Mouse (Mus musculus): ENCODE results near the gene Stard9.

Gene Stard9

DNA sequence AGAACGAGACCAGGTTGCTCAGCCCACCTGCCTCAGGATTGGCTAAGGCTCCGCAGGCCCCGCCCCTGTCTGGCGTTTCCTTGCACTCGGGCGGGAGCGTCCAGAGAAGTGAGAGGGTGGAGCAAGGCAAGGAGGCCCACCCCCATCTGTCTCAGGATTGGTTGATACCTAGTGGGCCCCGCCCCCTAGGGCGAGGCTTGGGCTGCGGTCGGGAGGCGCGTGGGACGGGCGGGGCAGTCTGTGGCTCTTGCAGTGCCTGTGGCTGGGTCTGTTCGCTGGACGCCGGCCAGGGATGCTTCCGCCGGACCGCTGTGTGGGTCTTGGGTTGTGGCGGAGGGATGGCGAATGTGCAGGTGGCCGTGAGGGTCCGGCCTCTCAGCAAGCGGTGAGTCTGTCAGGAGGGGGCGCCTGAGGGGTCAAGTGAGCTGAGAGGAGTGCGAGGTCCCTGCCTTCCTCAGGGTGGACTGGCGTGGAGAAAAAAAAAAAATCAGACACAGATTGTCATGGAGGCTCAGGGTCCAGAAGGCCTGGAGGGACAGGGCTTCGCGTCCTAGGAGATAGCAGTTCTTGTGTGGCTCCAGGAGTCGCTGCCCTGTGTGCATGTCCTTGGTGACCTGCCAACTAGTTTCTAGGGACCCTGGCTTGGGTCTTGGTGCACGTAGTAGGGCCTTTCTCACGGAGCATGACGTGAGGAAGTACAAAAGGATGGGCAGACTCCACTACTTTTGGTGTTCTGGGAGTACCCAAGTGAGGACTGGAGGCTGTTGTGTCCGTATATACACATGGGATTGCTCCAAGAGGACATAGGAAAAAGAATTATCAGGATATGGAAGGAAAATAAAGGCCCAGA is at the start of gene Stard9:
Stard9 (plus strand) TSS at position 236 of the 850 bp plus-strand sequence.
- peak; percentile 97 for DNase-seq (ENCODE audit: low read depth, low spot score)

DNA sequence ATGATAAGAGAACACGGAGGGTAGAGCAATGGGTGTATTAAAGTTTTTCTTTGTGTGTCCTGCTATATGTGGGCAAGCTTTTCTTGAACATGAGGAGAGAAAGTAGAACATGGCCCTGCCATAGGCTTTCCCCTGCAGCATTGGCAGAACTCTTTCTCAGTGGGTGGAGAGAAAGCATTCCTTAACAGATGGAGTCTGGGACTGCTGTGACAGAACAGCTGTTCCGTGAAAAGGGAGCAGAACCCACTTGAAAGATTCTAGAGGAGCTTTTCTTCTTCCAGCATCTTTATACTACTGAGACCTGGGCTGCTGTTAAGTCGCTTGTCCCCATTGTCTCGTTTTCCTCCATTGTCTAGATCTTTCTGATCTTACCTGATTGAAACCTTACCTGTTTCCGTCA is 39.2 kb upstream of the Stard9 start:
- peak; percentile 91 for DNase-seq (ENCODE audit: low read depth, low spot score)

DNA sequence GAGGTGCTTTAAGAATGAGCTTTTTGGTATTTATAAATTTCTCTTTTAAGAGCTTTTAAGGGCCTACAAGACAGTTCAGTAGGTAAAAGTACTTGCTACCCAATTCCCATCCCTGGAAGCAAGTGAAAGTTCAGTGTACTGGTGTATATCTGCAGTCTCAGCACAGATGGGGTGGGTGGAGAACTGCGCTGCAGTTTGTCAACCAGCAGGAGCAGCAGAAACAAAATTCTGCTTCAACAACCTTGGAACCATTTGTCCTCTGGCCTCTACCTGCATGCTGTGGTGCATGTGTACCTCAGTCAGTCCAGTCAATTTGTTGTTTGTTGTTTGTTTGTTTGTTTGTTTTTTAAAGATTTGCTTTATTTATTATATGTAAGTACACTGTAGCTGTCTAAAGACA is 36.7 kb upstream of the Stard9 start:
- no peak for DNase-seq (ENCODE audit: low read depth, low spot score)

DNA sequence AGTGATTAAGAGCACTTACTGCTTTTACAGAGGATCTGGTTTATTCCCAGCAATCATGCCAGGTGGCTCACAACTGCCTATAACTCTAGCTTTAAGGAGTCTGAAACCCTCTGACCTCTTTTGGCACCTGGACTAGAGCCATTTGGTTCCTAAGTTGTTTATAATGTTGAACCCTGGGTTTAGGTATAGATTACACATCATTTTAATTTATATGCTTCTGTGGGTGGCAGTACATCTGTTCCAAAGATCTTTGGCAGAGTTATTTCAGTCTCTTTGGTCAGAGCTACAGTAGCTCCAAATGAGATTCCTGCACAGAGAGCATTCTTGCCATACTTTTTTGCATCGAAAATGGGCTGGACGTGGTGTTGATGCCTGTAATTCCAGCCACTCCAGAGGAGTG is 31.2 kb upstream of the Stard9 start:
- DNase-seq (ENCODE audit: low read depth, low spot score) = peak; percentile 67

DNA sequence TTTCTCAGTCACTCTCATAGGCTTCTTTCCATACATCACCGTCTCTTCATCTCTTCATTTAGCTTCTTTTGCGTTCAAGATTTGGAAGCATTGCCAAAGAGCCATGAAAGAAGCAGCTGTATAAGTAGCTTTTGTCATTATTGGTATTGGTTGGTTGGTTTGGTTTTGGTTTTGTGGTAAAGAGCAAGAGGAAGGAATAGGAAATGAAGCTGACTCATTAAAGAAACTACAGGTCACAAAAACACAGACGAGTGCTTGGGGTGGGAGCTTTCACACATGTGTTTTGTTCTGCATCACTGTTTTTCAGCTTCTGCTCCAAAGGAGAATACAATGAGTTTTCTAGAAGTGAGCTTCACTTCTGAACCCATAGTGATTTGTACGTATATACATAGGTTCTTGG is 29.4 kb upstream of the Stard9 start:
- no peak for DNase-seq (ENCODE audit: low read depth, low spot score)

- DNase-seq (ENCODE audit: low read depth, low spot score) = peak; percentile 74
These were observed 22.8 kb upstream of the Stard9 start for GRCm38 (mm10) chr2:120606021-120606690.

DNA sequence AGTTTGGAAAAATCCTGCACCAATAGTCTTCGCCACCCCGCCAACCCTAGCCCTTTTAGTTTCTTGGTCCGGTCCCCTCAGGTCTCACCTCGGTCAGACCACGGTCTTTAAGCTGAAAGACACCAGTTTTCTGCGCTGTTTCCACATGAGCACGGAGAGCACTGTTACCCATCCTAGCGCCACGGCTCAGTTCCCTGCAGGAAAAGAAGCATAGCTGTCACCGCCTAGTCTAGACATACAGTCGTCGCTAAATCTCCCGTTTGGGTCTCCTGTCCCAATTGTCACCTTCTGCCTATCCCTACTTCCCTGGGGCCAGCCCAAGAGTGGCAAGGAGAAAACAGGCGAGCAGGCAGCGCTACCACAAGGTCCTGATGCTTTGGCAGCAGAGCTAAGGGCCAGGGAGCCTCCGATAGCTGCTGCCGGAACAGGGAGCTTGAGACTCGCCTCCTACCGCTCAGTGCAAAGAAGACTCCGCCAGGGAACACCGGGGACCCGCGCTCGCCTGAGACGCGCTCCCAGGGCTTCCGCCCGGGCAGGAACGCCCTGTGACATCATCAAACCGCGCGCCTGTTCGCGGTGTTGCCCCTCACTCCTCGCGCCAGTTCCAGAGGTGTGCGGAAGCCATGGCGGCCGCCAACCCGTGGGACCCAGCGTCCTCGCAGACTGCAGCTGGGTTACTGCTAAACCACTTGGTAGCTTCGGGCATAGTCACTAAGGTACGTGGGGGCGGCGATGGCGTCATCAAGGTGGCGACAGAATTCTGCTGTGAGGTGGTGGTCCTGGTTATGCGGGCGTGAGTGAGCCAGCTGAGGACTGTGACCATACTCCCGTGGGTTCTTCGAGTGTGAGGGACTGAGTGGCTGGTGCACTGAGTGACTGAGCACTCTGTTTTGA is 19.8 kb upstream of the Stard9 start, which contains the start of the genes Haus2 and Lrrc57:
Haus2 (plus strand) TSS at position 554 of the 894 bp plus-strand sequence.
Lrrc57 (minus strand) TSS at position 691 of the 894 bp plus-strand sequence.
- peak; percentile 78 for DNase-seq (ENCODE audit: low read depth, low spot score)

GRCm38 (mm10) chr2:120616279-120617163 is 12.4 kb upstream of the Stard9 start:
- no peak for DNase-seq (ENCODE audit: low read depth, low spot score)

GRCm38 (mm10) chr2:120619538-120619937 is 9.4 kb upstream of the Stard9 start:
- no peak for DNase-seq (ENCODE audit: low read depth, low spot score)

DNA sequence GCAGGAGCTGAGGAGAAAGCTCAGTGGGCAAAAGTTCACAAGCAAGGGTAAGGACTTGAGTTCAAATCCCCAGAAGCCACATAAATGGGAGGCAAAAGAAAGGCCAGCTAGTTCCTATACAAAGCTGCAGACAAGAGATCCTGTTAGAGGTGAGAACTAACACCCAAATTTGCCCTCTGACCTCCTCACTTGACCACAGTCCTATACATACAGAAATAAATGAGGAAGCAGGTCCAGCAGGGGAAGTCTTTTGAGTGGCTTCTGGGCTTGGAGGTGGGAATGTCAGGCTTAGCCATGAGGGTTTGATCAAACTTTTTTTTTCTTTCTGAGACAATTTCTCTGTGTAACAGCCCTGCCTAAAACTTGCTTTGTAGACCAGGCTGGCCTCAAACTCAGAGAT is 6.0 kb upstream of the Stard9 start:
- DNase-seq (ENCODE audit: low read depth, low spot score) = no peak

DNA sequence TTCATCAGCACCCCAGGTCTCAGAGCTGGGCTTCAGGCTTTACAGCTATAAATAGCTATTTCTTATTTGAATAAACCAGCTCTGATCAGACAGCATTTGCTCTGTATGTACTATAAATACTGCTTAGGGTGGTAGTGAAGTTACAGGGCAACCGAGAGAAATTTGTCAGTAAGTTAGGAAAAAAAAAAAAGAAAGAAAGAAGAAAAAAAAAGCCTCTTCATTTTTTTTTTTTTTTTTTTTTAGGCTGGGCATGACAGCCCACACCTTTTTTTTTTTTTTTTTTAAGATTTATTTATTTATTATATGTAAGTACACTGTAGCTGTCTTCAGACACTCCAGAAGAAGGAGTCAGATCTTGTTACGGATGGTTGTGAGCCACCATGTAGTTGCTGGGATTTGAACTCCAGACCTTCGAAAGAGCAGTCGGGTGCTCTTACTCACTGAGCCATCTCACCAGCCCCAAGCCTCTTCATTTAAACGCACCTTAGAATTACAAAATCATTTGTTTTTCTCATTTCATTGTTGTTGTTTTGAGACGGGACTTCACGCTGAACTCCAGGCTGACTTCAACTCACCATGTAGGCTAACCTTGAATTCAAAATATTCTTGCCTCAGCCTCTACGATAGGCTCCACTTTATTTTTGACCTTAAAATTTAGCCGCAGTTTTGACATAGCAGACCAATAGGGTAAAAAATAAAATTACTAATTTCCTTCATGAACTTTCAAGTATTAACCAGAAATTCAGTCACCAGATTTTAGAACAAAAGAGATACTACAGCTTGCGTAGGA is 650 bp upstream of the Stard9 start:
- DNase-seq (ENCODE audit: low read depth, low spot score) = no peak

DNA sequence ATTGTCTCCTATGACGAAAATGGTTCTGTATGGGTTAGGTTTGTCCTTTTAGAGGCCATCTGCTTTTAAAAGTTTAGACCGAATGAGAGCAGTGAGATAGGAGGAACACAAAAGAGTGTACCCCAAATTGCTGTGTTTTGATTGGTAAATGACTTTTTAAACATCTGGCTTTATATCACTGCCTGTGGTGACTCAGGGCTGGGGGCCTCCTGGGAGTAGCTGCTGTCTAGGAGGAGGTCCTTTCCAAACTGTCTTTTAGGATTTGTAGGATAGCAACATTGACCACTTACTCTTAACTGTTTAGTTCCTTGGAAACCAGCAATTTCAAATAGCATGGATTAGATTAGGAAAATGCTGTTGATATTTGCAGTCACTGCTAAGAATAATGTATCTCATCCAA is 1.3 kb downstream of the Stard9 start:
- DNase-seq (ENCODE audit: low read depth, low spot score) = no peak

DNA sequence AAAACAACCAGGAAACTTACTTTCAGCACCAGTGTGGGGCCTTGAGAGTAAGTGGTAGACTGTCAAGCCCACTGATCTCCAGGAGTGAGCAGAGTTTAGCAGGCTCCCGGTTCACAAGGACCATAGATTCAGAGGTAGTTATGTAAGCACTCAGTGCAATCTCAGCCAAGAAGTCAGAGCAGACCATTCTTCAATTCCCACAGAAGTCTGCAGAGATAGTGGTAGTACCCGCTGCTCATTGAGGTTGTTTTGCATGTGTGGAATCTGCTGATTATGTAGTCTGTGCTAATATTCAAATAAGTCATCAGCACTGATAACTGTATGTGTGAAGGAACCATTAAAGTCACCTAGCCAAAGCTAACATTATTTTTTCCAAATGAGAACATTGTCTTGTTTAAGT is 1.7 kb downstream of the Stard9 start:
- DNase-seq (ENCODE audit: low read depth, low spot score) = no peak

DNA sequence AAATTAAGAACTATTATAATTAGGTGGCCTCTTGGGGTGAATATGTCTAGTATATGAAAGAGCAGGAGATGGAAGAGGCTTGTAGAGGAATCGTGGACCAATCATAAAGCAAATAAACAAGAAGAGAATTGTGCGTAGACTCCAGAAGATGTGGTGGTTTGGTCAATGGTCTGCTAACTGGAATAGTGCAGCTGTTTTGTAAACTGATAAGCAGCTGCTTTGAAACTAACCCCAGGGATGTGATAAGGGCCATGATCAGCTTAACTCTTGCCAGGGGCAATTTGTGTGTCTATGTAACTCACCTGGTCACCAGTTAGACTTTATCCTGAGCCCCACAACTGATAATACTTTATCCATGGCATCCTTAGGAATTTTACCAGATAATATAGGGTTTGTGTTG is 2.6 kb downstream of the Stard9 start:
- DNase-seq (ENCODE audit: low read depth, low spot score) = no peak

DNA sequence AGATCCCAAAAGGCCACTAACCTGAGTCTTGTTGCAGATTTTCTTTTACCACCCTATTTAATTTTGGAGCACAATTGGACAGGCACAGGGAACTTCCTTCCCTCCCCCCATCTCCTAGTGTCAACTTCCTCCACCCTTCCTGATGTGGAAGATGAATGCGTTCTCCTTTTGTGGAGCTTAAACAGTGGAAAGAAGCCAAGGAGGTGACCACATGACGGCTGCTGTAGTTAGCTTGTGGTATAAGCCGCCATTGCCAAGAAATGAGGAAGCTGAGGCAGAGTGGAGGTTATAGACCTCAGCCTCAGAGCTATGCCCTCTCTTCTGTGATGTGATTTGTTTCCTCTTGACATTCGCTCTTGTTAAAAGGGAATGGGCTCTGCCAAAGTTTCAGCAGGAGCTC is 3.0 kb downstream of the Stard9 start:
- DNase-seq (ENCODE audit: low read depth, low spot score) = no peak

- no peak for DNase-seq (ENCODE audit: low read depth, low spot score)
These were observed 11.9 kb downstream of the Stard9 start for GRCm38 (mm10) chr2:120640835-120641234.

GRCm38 (mm10) chr2:120643836-120644235 is 14.9 kb downstream of the Stard9 start:
- DNase-seq (ENCODE audit: low read depth, low spot score) = peak; percentile 24

GRCm38 (mm10) chr2:120646777-120647176 is 17.9 kb downstream of the Stard9 start:
- no peak for DNase-seq (ENCODE audit: low read depth, low spot score)

GRCm38 (mm10) chr2:120652256-120652924 is 23.5 kb downstream of the Stard9 start:
- peak; percentile 23 for DNase-seq (ENCODE audit: low read depth, low spot score)

DNA sequence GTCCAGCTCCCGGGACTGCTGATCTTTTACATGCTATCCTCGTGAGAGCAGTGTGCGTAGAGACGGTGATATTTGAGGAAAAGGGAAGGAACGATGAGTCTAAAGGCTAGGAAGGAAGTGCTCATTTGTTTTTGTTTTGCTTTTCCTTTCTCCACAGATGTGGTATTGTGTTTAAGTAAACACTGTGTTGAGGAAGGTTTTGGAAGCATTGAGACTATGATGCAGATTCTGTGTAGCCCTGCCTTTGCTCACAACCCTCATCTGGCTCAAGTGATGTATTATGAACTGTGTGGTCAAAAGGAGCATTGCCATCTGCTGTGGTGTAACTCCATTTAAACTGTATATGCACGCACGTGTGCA is 24.0 kb downstream of the Stard9 start:
- no peak for DNase-seq (ENCODE audit: low read depth, low spot score)

All from telencephalon, adult 2 months (tissue).